Mouse (Mus musculus): ENCODE measurements at regions not wholly inside any gene's neighbourhood (a gene's known extent, or its start where the extent isn't known, plus 50 kb on each side); places are given as distances from the start of the nearest gene placed in this dataset.

GRCm38 (mm10) chr17:16821716-16822115 lies 242.2 kb upstream of the Zfp960 start:
- TF ChIP-seq USF1 (IDR thresholded peaks at IDR 0.05; ENCODE audit: low read depth) (no peak), MYOD1 (IDR thresholded peaks at IDR 0.05; ENCODE audit: control insufficient read depth in 1 of 3, insufficient read length in 2 of 3, low read depth in 2 of 3) (no peak), POLR2A (IDR thresholded peaks at IDR 0.05; ENCODE audit: insufficient read length, low read depth) (no peak), MAX (IDR thresholded peaks at IDR 0.05; ENCODE audit: low read depth) (no peak), E2F4 (IDR thresholded peaks at IDR 0.05; ENCODE audit: insufficient read depth) (no peak)

All from myocyte (in vitro differentiated cells).